Mouse (Mus musculus) heart, embryonic 16.5 days (tissue): Measurements from ENCODE around the gene Thada. TPM values are rescaled to one million over a fixed set of nuclear protein-coding genes. Genes with fewer than 3 reads are reported as not detected.

Source experiments
- ATAC-seq: fragments of 200-750 bp; cut with Nextera tagmentation; replicated peaks from 2 replicates; pipeline ENCODE4 v1.8.0; 2017; ENCODE audit warnings: moderate number of reproducible peaks; ENCODE audit not compliant: insufficient read depth, low FRiP score; ENCODE audit errors: extremely low read depth
- H3K27ac ChIP-seq: fragments of 300-500 bp; sonication (generic); 2 replicates; pipeline ENCODE4 v1.5.1; 2014; ENCODE audit warnings: mild to moderate bottlenecking, low read length, control low read depth, moderate library complexity
- H3K27me3 ChIP-seq: fragments of 300-500 bp; sonication (generic); 2 replicates; pipeline ENCODE4 v1.6.1; 2014; ENCODE audit warnings: low read length, mixed read lengths; ENCODE audit not compliant: control insufficient read depth, insufficient read depth
- H3K36me3 ChIP-seq: fragments of 300-500 bp; sonication (generic); 2 replicates; pipeline ENCODE4 v1.6.1; 2014; ENCODE audit not compliant: control insufficient read depth, insufficient read depth
- H3K4me1 ChIP-seq: fragments of 300-500 bp; sonication (generic); 2 replicates; pipeline ENCODE4 v1.6.1; 2014; ENCODE audit warnings: low read length, mixed read lengths; ENCODE audit not compliant: control insufficient read depth, insufficient read depth
- H3K4me2 ChIP-seq: fragments of 300-500 bp; sonication (generic); 2 replicates; pipeline ENCODE4 v1.6.1; 2014; ENCODE audit warnings: low read depth, mild to moderate bottlenecking, control low read depth, low read length
- H3K4me3 ChIP-seq: fragments of 300-500 bp; sonication (generic); 2 replicates; pipeline ENCODE4 v1.5.1; 2014; ENCODE audit warnings: mild to moderate bottlenecking, control low read depth, low read length
- H3K9ac ChIP-seq: fragments of 300-500 bp; sonication (generic); 2 replicates; pipeline ENCODE4 v1.6.1; 2014; ENCODE audit warnings: low read length, control low read depth
- H3K9me3 ChIP-seq: fragments of 300-500 bp; sonication (generic); replicated peaks from 2 replicates; pipeline ENCODE4 v1.6.1; 2016; ENCODE audit warnings: low read length; ENCODE audit not compliant: control insufficient read depth
- WGBS: fragments of 180-500 bp; shearing (Covaris S2); extraction: QIAGEN DNeasy Blood & Tissue Kit; methylation state at CpG from one replicate; pipeline ENCODE4 v1.1.7; 2014; 5-methylcytosine and 5-hydroxymethylcytosine counted together
- polyA plus RNA-seq: library from polyadenylated mRNA; unstranded; fragments of >200 nt; fragmentation: Nextera tagmentation; extraction: Ambion mirVana; gene quantifications from 2 replicates; pipeline ENCODE4 v1.2.1, GENCODE M21; 2015

Thada gene
- polyA plus RNA-seq, 1 experiment from 2014 or later = 4.8 TPM

GRCm38 (mm10) chr17:84271566-84272202 lies 194.3 kb downstream of the Thada start:
- Histone ChIP-seq H3K4me3 (no peak overlapping the region), H3K27ac (no peak overlapping the region), H3K27me3 (no peaks in the 10 kb centered on the region), H3K4me2 (no peak overlapping the region), H3K9me3 (no peaks in the 10 kb centered on the region), H3K36me3 (no peaks in the 10 kb centered on the region), H3K9ac (no peak overlapping the region), H3K4me1 (peaks cover 47% of the 10 kb centered on the region)
- no peak for ATAC-seq
- WGBS = 89% methylated on average over 6 of the region's 6 CpGs

GRCm38 (mm10) chr17:84269722-84270121 lies 196.3 kb downstream of the Thada start:
- no peak overlapping the region for H3K27ac ChIP-seq
- no peaks in the 10 kb centered on the region for H3K9me3 ChIP-seq
- no peaks in the 10 kb centered on the region for H3K36me3 ChIP-seq
- no peak overlapping the region for H3K4me2 ChIP-seq
- peaks cover 52% of the 10 kb centered on the region for H3K4me1 ChIP-seq
- H3K27me3 ChIP-seq = no peaks in the 10 kb centered on the region
- ATAC-seq = no peak
- H3K4me3 ChIP-seq = no peak overlapping the region
- WGBS = 82% methylated on average over 5 of the region's 5 CpGs
- H3K9ac ChIP-seq = no peak overlapping the region

GRCm38 (mm10) chr17:84268450-84268849 lies 197.6 kb downstream of the Thada start:
- Histone ChIP-seq H3K4me2 (no peak overlapping the region), H3K4me1 (peaks cover 44% of the 10 kb centered on the region), H3K27ac (peak overlapping the region; percentile 68), H3K27me3 (no peaks in the 10 kb centered on the region), H3K9ac (no peak overlapping the region), H3K36me3 (no peaks in the 10 kb centered on the region), H3K4me3 (no peak overlapping the region), H3K9me3 (no peaks in the 10 kb centered on the region)
- 54% methylated on average over 3 of the region's 3 CpGs for WGBS
- ATAC-seq = no peak

- ATAC-seq = no peak
- no peak overlapping the region for H3K9ac ChIP-seq
- 0 out of 2 replicates have a peak overlapping the region, but pooled peaks have one; percentile 0 for H3K27ac ChIP-seq
- H3K27me3 ChIP-seq = no peaks in the 10 kb centered on the region
- 74% methylated on average over 6 of the region's 6 CpGs for WGBS
- H3K4me2 ChIP-seq = no peak overlapping the region
- H3K4me3 ChIP-seq = no peak overlapping the region
- H3K36me3 ChIP-seq = no peaks in the 10 kb centered on the region
- H3K9me3 ChIP-seq = no peaks in the 10 kb centered on the region
- H3K4me1 ChIP-seq = peaks cover 35% of the 10 kb centered on the region
These were observed 198.4 kb downstream of the Thada start for GRCm38 (mm10) chr17:84267456-84268074.

GRCm38 (mm10) chr17:84266161-84266948 lies 199.7 kb downstream of the Thada start:
- peak; percentile 46 for ATAC-seq
- H3K4me1 ChIP-seq = peaks cover 30% of the 10 kb centered on the region
- H3K9me3 ChIP-seq = no peaks in the 10 kb centered on the region
- peak overlapping the region; percentile 68 for H3K27ac ChIP-seq
- 47% methylated on average over 3 of the region's 3 CpGs for WGBS
- no peak overlapping the region for H3K4me2 ChIP-seq
- no peak overlapping the region for H3K9ac ChIP-seq
- no peaks in the 10 kb centered on the region for H3K27me3 ChIP-seq
- H3K4me3 ChIP-seq = no peak overlapping the region
- H3K36me3 ChIP-seq = no peaks in the 10 kb centered on the region

GRCm38 (mm10) chr17:84265480-84266130 lies 200.4 kb downstream of the Thada start:
- H3K9me3 ChIP-seq = no peaks in the 10 kb centered on the region

GRCm38 (mm10) chr17:84264305-84264704 lies 201.7 kb downstream of the Thada start:
- 55% methylated on average over 6 of the region's 6 CpGs for WGBS
- ATAC-seq = peak; percentile 12; the same call in 1 of the 2 replicates
- no peak overlapping the region for H3K4me2 ChIP-seq
- no peaks in the 10 kb centered on the region for H3K9me3 ChIP-seq
- peak overlapping the region; percentile 24; the same call in 1 of the 2 replicates for H3K27ac ChIP-seq
- peaks cover 28% of the 10 kb centered on the region for H3K4me1 ChIP-seq
- no peak overlapping the region for H3K9ac ChIP-seq
- H3K36me3 ChIP-seq = no peaks in the 10 kb centered on the region
- no peak overlapping the region for H3K4me3 ChIP-seq
- H3K27me3 ChIP-seq = no peaks in the 10 kb centered on the region

More at GRCm38 (mm10) chr17:84265480-84266130, 200.4 kb downstream of the Thada start:
- 48% methylated on average over 5 of the region's 5 CpGs for WGBS
- H3K9ac ChIP-seq = no peak overlapping the region; the same call in 1 of the 2 replicates
- H3K36me3 ChIP-seq = no peaks in the 10 kb centered on the region
- no peak overlapping the region for H3K4me2 ChIP-seq
- ATAC-seq = 0 out of 2 replicates have a peak, but pooled peaks have one; percentile 47
- no peaks in the 10 kb centered on the region for H3K27me3 ChIP-seq
- H3K27ac ChIP-seq = peak overlapping the region; percentile 68
- H3K4me1 ChIP-seq = peaks cover 28% of the 10 kb centered on the region
- H3K4me3 ChIP-seq = no peak overlapping the region

GRCm38 (mm10) chr17:84263591-84263990 lies 202.4 kb downstream of the Thada start:
- Histone ChIP-seq H3K9ac (no peak overlapping the region), H3K4me3 (no peak overlapping the region), H3K36me3 (no peaks in the 10 kb centered on the region), H3K27me3 (no peaks in the 10 kb centered on the region), H3K4me2 (no peak overlapping the region), H3K27ac (no peak overlapping the region), H3K4me1 (peaks cover 28% of the 10 kb centered on the region), H3K9me3 (no peaks in the 10 kb centered on the region)
- WGBS = 77% methylated on average over 5 of the region's 5 CpGs
- no peak for ATAC-seq
